Comparison of ENCODE assay signal across 7 mouse cellular contexts in genomic region chr10:32890507-32891131, GRCm38 (mm10). TPM values are rescaled to one million over a fixed set of nuclear protein-coding genes. Genes with fewer than 3 reads are reported as not detected.
DNase-seq lines count a peak whose midpoint lies in the region; ATAC-seq lines count a peak whose summit lies in the region.

No protein-coding gene starts in this region.

- no peak overlapping the region for H3K9ac ChIP-seq in embryonic facial prominence, embryonic 15.5 days
- peak overlapping the region; percentile 78 for H3K9ac ChIP-seq in heart, embryonic 14.5 days (ENCODE audit: low read length)
- no peak overlapping the region for H3K9ac ChIP-seq in liver, embryonic 11.5 days (ENCODE audit: low read depth, low read length)
- peak overlapping the region; percentile 95 for H3K9ac ChIP-seq in neural tube, embryonic 13.5 days

- H3K4me2 ChIP-seq in embryonic facial prominence, embryonic 15.5 days (replicated peaks) = peak overlapping the region; percentile 97
- H3K4me2 ChIP-seq in heart, embryonic 14.5 days (ENCODE audit: low read length) = peak overlapping the region; percentile 96
- H3K4me2 ChIP-seq in liver, embryonic 11.5 days = peak overlapping the region; percentile 81
- H3K4me2 ChIP-seq in neural tube, embryonic 13.5 days = peak overlapping the region; percentile 80

- no peaks in the 10 kb centered on the region for H3K36me3 ChIP-seq in embryonic facial prominence, embryonic 15.5 days
- no peaks in the 10 kb centered on the region for H3K36me3 ChIP-seq in heart, embryonic 14.5 days (ENCODE audit: control insufficient read depth, insufficient read depth, low read length)
- H3K36me3 ChIP-seq in liver, embryonic 11.5 days (ENCODE audit: control insufficient read depth, insufficient read depth, low read length) = no peaks in the 10 kb centered on the region
- no peaks in the 10 kb centered on the region for H3K36me3 ChIP-seq in neural tube, embryonic 13.5 days

- peak; percentile 51 for DNase-seq in brain, embryonic 18.5 days (ENCODE audit: low read depth, low spot score)
- DNase-seq in kidney, postnatal 10 days = peak; percentile 58
- DNase-seq in liver, embryonic 11.5 days (ENCODE audit: low spot score) = peak; percentile 36
- peak; percentile 44 to 48 for DNase-seq in urinary bladder, postnatal 36 days (ENCODE audit: low spot score in 2 of 2)

- 0 out of 2 replicates have a peak, but pooled peaks cover 3% of the 10 kb centered on the region for H3K27me3 ChIP-seq in embryonic facial prominence, embryonic 15.5 days
- peaks cover 7% of the 10 kb centered on the region for H3K27me3 ChIP-seq in heart, embryonic 14.5 days (ENCODE audit: control insufficient read depth, insufficient read depth, low read length)
- H3K27me3 ChIP-seq in liver, embryonic 11.5 days (replicated peaks; ENCODE audit: control insufficient read depth, insufficient read depth, low read length) = peaks cover 13% of the 10 kb centered on the region
- no peaks in the 10 kb centered on the region for H3K27me3 ChIP-seq in neural tube, embryonic 13.5 days

- no peaks in the 10 kb centered on the region for H3K9me3 ChIP-seq in embryonic facial prominence, embryonic 15.5 days (replicated peaks)
- no peaks in the 10 kb centered on the region for H3K9me3 ChIP-seq in heart, embryonic 14.5 days (ENCODE audit: control insufficient read depth, low read length)
- H3K9me3 ChIP-seq in liver, embryonic 11.5 days (ENCODE audit: control insufficient read depth, low read length) = no peaks in the 10 kb centered on the region
- no peaks in the 10 kb centered on the region for H3K9me3 ChIP-seq in neural tube, embryonic 13.5 days

- WGBS in embryonic facial prominence, embryonic 15.5 days = 1% methylated on average over 13 of the region's 13 CpGs
- WGBS in heart, embryonic 14.5 days = 1% methylated on average over 13 of the region's 13 CpGs
- WGBS in liver, embryonic 11.5 days = 3% methylated on average over 13 of the region's 13 CpGs
- 3% methylated on average over 13 of the region's 13 CpGs for WGBS in neural tube, embryonic 13.5 days

- 0 out of 2 replicates have a peak, but pooled peaks have one; percentile 15 for ATAC-seq in embryonic facial prominence, embryonic 15.5 days (ENCODE audit: insufficient number of reproducible peaks, low FRiP score, low TSS enrichment, low read depth)
- ATAC-seq in heart, embryonic 14.5 days (ENCODE audit: insufficient number of reproducible peaks, insufficient read depth, low FRiP score, low read depth) = peak; percentile 39; the same call in 1 of the 2 replicates
- ATAC-seq in liver, embryonic 11.5 days (replicated peaks; ENCODE audit: low FRiP score) = no peak
- peak; percentile 78 for ATAC-seq in neural tube, embryonic 13.5 days (ENCODE audit: low read depth)

- H3K4me3 ChIP-seq in embryonic facial prominence, embryonic 15.5 days (replicated peaks) = peak overlapping the region; percentile 67
- H3K4me3 ChIP-seq in heart, embryonic 14.5 days (ENCODE audit: control insufficient read depth in 1 of 2, insufficient read depth in 1 of 2, low read depth in 1 of 2, low read length in 2 of 2) = peak overlapping the region; percentile 62 to 87
- H3K4me3 ChIP-seq in liver, embryonic 11.5 days (ENCODE audit: low read depth, low read length) = peak overlapping the region; percentile 63
- peak overlapping the region; percentile 86 for H3K4me3 ChIP-seq in neural tube, embryonic 13.5 days

- 0 out of 2 replicates have a peak, but pooled peaks cover 6% of the 10 kb centered on the region for H3K4me1 ChIP-seq in embryonic facial prominence, embryonic 15.5 days
- peaks cover 0 to 2% of the 10 kb centered on the region in 2 experiments; a peak in 1 of 4 replicates for H3K4me1 ChIP-seq in heart, embryonic 14.5 days (ENCODE audit: control insufficient read depth in 2 of 2, insufficient read depth in 2 of 2, low read length in 2 of 2)
- H3K4me1 ChIP-seq in liver, embryonic 11.5 days (replicated peaks; ENCODE audit: control insufficient read depth, insufficient read depth, low read length) = no peaks in the 10 kb centered on the region
- 0 out of 2 replicates have a peak, but pooled peaks cover 10% of the 10 kb centered on the region for H3K4me1 ChIP-seq in neural tube, embryonic 13.5 days (replicated peaks)

- no peak overlapping the region for H3K27ac ChIP-seq in embryonic facial prominence, embryonic 15.5 days (replicated peaks)
- H3K27ac ChIP-seq in heart, embryonic 14.5 days (replicated peaks in 1 of 2; ENCODE audit: control insufficient read depth in 1 of 2, insufficient read depth in 1 of 2, low read depth in 2 of 2, low read length in 2 of 2) = no peak overlapping the region
- no peak overlapping the region for H3K27ac ChIP-seq in liver, embryonic 11.5 days (ENCODE audit: low read depth, low read length)
- H3K27ac ChIP-seq in neural tube, embryonic 13.5 days (replicated peaks) = peak overlapping the region; percentile 76

RNA-seq across cellular contexts. Expression of gene Nkain2, which starts 0.4 kb away (rescaled TPM):
- polyA plus RNA-seq in embryonic facial prominence, embryonic 15.5 days (2015; fragmentation: Nextera tagmentation; extraction: Ambion mirVana) = 0.85 and 1.0 TPM in 2 replicates
- polyA plus RNA-seq in heart, embryonic 14.5 days (2014; fragmentation: Nextera tagmentation; extraction: Ambion mirVana) = 0.35 and 0.62 TPM in 2 replicates
- polyA plus RNA-seq in liver, embryonic 11.5 days (2014; fragmentation: Nextera tagmentation; extraction: Ambion mirVana) = 0.14 and 0.40 TPM in 2 replicates
- polyA plus RNA-seq in neural tube, embryonic 13.5 days (2015; fragmentation: Nextera tagmentation; extraction: Ambion mirVana) = 10.6 and 11.2 TPM in 2 replicates

Comparison
In these comparisons a context has a peak if more than half of its experiments do, and no peak if none do; other contexts are left out.
1. H3K9ac ChIP-seq: peak in heart, embryonic 14.5 days (single experiment) and neural tube, embryonic 13.5 days (single experiment); none in embryonic facial prominence, embryonic 15.5 days (single experiment) and liver, embryonic 11.5 days (single experiment).
2. Peak in every context shown above with its lines, with median percentiles within 50 percentile points of each other: DNase-seq, H3K4me2 ChIP-seq and H3K4me3 ChIP-seq.